Mouse (Mus musculus): Measurements from ENCODE around the gene Ptprf. TPM values are rescaled to one million over a fixed set of nuclear protein-coding genes. Genes with fewer than 3 reads are reported as not detected.

Ptprf gene
- 75.9 and 76.1 TPM in 2 replicates for polyA plus RNA-seq (2015; fragmentation: Nextera tagmentation; extraction: Ambion mirVana)

- H3K4me1 ChIP-seq, result peaks cover 27% of the 10 kb centered on the region
These were observed at the start of gene Ptprf for GRCm38 (mm10) chr4:118291231-118291630. Gene Ptprf (minus strand): TSS chr4:118291405.

DNA sequence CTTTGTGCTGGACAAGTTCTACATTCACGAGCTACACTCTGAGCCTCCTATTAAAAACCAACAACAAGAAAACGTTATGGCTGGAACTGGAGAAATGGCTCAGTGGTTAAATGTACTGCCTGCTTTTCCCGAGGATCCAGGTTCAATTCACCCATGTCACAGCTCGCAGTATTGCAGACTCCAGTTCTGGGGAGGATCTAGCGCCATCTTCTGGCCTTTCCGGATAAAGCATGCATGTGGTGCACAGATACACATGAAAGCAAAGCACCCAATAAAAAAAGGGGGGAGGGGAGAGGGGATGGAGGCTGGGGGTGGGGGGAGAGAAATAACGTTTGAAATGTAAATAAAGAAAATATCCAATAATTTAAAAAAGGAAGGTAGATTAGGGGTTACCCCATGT, 45.5 kb upstream of the Ptprf start:
- ATAC-seq (replicated peaks), result no peak
- Histone ChIP-seq H3K4me3 (no peak overlapping the region), H3K4me1 (no peaks in the 10 kb centered on the region; the same call in 1 of the 2 replicates), H3K9me3 (no peaks in the 10 kb centered on the region), H3K36me3 (no peaks in the 10 kb centered on the region), H3K27ac (replicated peaks) (no peak overlapping the region), H3K4me2 (replicated peaks) (no peak overlapping the region), H3K27me3 (no peaks in the 10 kb centered on the region), H3K9ac (replicated peaks) (no peak overlapping the region)
- WGBS, result 11% methylated on average over 7 of the region's 7 CpGs

More at GRCm38 (mm10) chr4:118291231-118291630, at the start of gene Ptprf:
- H3K4me2 ChIP-seq (replicated peaks), result peak within 1 kb of the TSS; percentile 67
- peak within 1 kb of the TSS; percentile 73 for H3K4me3 ChIP-seq
- no peaks in the 10 kb centered on the region for H3K27me3 ChIP-seq
- H3K9ac ChIP-seq (replicated peaks), result peak within 1 kb of the TSS; percentile 90
- peak within 1 kb of the TSS; percentile 84 for H3K27ac ChIP-seq (replicated peaks)
- H3K9me3 ChIP-seq, result no peaks in the 10 kb centered on the region
- peak; percentile 56 for ATAC-seq (replicated peaks)
- 2% methylated on average over 35 of the region's 50 CpGs for WGBS
- no peaks in the 10 kb centered on the region for H3K36me3 ChIP-seq

GRCm38 (mm10) chr4:118335991-118336390, 44.8 kb upstream of the Ptprf start:
- H3K4me2 ChIP-seq (replicated peaks), result no peak overlapping the region
- WGBS, result 78% methylated on average over 4 of the region's 4 CpGs
- H3K9me3 ChIP-seq, result no peaks in the 10 kb centered on the region

GRCm38 (mm10) chr4:118331777-118332176, 40.6 kb upstream of the Ptprf start:
- WGBS, result 67% methylated on average over 4 of the region's 4 CpGs
- H3K9me3 ChIP-seq, result no peaks in the 10 kb centered on the region
- no peak overlapping the region for H3K4me3 ChIP-seq
- no peak overlapping the region for H3K4me2 ChIP-seq (replicated peaks)
- no peaks in the 10 kb centered on the region for H3K4me1 ChIP-seq
- no peak for ATAC-seq (replicated peaks)
- H3K9ac ChIP-seq (replicated peaks), result no peak overlapping the region
- no peak overlapping the region for H3K27ac ChIP-seq (replicated peaks)
- H3K27me3 ChIP-seq, result no peaks in the 10 kb centered on the region
- no peaks in the 10 kb centered on the region for H3K36me3 ChIP-seq

More at GRCm38 (mm10) chr4:118335991-118336390, 44.8 kb upstream of the Ptprf start:
- H3K4me3 ChIP-seq, result no peak overlapping the region
- no peaks in the 10 kb centered on the region for H3K36me3 ChIP-seq
- H3K27me3 ChIP-seq, result no peaks in the 10 kb centered on the region
- no peak for ATAC-seq (replicated peaks)
- no peaks in the 10 kb centered on the region for H3K4me1 ChIP-seq
- no peak overlapping the region for H3K27ac ChIP-seq (replicated peaks)
- H3K9ac ChIP-seq (replicated peaks), result no peak overlapping the region

DNA sequence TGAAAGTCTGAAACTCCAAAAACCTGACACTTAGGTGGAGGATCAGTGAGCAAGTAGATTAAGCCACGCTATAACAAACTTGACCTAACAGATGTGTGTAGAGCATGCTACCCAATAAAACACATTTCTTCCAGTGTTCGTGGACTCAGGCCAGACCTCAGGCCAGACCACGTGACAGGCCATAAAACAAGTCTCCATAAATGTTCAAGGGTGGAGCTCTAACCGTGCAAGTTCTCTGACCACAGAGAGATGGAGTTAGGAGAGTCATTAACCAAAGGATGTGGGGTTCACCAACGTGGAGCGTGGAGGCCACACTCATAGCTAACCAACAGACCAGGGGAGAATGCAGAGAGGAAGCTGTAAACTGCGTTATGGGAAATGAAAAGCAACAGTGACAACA, 35.3 kb upstream of the Ptprf start:
- Histone ChIP-seq H3K4me3 (no peak overlapping the region), H3K4me1 (no peaks in the 10 kb centered on the region), H3K9ac (replicated peaks) (no peak overlapping the region), H3K27ac (replicated peaks) (no peak overlapping the region), H3K4me2 (replicated peaks) (no peak overlapping the region), H3K27me3 (no peaks in the 10 kb centered on the region), H3K9me3 (no peaks in the 10 kb centered on the region), H3K36me3 (no peaks in the 10 kb centered on the region)
- no peak for ATAC-seq (replicated peaks)
- WGBS, result 87% methylated on average over 7 of the region's 7 CpGs

GRCm38 (mm10) chr4:118320636-118321035, 29.4 kb upstream of the Ptprf start:
- Histone ChIP-seq H3K4me1 (no peaks in the 10 kb centered on the region), H3K36me3 (no peaks in the 10 kb centered on the region), H3K4me2 (replicated peaks) (no peak overlapping the region), H3K27me3 (no peaks in the 10 kb centered on the region), H3K9me3 (no peaks in the 10 kb centered on the region), H3K27ac (replicated peaks) (no peak overlapping the region), H3K9ac (replicated peaks) (no peak overlapping the region), H3K4me3 (no peak overlapping the region)
- no peak for ATAC-seq (replicated peaks)
- 76% methylated on average over 2 of the region's 2 CpGs for WGBS

DNA sequence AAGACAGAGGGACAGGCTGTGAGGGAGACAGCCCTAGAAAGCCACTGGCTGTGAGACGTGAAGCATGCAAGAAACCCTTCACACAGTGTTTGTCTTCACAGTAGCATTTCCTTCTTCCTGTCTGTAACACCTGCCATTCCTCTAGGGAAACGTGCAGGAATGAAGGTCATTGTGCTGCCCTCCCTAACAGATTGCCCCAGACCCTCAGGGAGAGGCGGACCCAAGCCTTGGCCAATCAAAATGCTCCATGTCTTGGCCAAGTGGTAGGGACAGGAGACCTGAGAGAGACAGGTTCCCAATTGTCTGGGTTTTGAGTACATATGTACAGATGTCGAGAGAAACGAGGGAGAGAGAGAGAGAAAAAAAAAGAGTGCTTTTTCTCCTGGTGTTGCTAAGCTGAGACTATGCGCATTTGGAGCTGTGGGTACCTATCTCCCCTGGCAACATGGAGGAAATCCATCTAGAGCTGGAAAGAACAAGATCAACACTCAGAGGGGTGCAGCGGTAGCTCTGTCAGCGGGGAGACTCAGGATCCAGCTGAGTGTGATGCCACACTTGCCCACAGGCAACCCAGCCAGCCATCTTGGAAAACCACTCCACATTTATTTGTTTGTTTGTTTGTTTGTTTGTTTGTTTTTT, 28.6 kb upstream of the Ptprf start:
- Histone ChIP-seq H3K27me3 (no peaks in the 10 kb centered on the region), H3K4me2 (replicated peaks) (no peak overlapping the region), H3K9ac (replicated peaks) (no peak overlapping the region), H3K4me3 (no peak overlapping the region), H3K36me3 (no peaks in the 10 kb centered on the region), H3K9me3 (no peaks in the 10 kb centered on the region), H3K4me1 (no peaks in the 10 kb centered on the region), H3K27ac (replicated peaks) (no peak overlapping the region)
- no peak for ATAC-seq (replicated peaks)
- 45% methylated on average over 8 of the region's 8 CpGs for whole genome bisulfite sequencing

GRCm38 (mm10) chr4:118316662-118317061, 25.5 kb upstream of the Ptprf start:
- 88% methylated on average over 4 of the region's 4 CpGs for WGBS
- H3K27me3 ChIP-seq, result no peaks in the 10 kb centered on the region
- H3K4me1 ChIP-seq, result no peaks in the 10 kb centered on the region
- no peak overlapping the region for H3K4me3 ChIP-seq
- no peak for ATAC-seq (replicated peaks)
- no peaks in the 10 kb centered on the region for H3K36me3 ChIP-seq
- H3K9ac ChIP-seq (replicated peaks), result no peak overlapping the region
- H3K27ac ChIP-seq (replicated peaks), result no peak overlapping the region
- no peaks in the 10 kb centered on the region for H3K9me3 ChIP-seq
- no peak overlapping the region for H3K4me2 ChIP-seq (replicated peaks)

GRCm38 (mm10) chr4:118315286-118315685, 24.1 kb upstream of the Ptprf start:
- H3K27ac ChIP-seq (replicated peaks), result no peak overlapping the region
- H3K27me3 ChIP-seq, result no peaks in the 10 kb centered on the region
- H3K4me1 ChIP-seq, result no peaks in the 10 kb centered on the region
- 66% methylated on average over 8 of the region's 8 CpGs for WGBS
- no peak overlapping the region for H3K4me2 ChIP-seq (replicated peaks)
- no peak overlapping the region for H3K9ac ChIP-seq (replicated peaks)
- H3K9me3 ChIP-seq, result no peaks in the 10 kb centered on the region
- no peaks in the 10 kb centered on the region for H3K36me3 ChIP-seq
- ATAC-seq (replicated peaks), result no peak
- H3K4me3 ChIP-seq, result no peak overlapping the region

DNA sequence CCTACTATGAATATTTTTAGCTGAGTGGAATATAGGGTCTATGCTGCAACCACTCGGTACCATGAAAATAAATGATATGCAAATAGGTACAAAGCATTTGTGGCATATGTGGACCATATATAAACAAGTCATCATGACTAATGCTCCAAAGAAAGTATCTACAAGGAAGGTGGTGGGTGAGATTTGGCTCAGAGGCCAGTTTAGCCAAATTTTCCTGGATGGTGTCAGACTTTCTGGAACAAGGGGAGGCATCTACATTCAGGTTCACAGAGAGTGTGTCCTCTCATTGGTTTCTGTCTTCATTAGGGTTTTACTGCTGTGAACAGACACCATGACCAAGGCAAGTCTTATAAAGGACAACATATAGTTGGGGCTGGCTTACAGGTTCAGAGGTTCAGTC, 19.3 kb upstream of the Ptprf start:
- H3K27me3 ChIP-seq, result no peaks in the 10 kb centered on the region
- no peaks in the 10 kb centered on the region for H3K4me1 ChIP-seq
- H3K27ac ChIP-seq (replicated peaks), result no peak overlapping the region
- WGBS, result 95% methylated on average over 1 of the region's 1 CpGs
- no peak for ATAC-seq (replicated peaks)
- H3K4me3 ChIP-seq, result no peak overlapping the region
- no peak overlapping the region for H3K4me2 ChIP-seq (replicated peaks)
- H3K9ac ChIP-seq (replicated peaks), result no peak overlapping the region
- H3K36me3 ChIP-seq, result no peaks in the 10 kb centered on the region
- H3K9me3 ChIP-seq, result no peaks in the 10 kb centered on the region

DNA sequence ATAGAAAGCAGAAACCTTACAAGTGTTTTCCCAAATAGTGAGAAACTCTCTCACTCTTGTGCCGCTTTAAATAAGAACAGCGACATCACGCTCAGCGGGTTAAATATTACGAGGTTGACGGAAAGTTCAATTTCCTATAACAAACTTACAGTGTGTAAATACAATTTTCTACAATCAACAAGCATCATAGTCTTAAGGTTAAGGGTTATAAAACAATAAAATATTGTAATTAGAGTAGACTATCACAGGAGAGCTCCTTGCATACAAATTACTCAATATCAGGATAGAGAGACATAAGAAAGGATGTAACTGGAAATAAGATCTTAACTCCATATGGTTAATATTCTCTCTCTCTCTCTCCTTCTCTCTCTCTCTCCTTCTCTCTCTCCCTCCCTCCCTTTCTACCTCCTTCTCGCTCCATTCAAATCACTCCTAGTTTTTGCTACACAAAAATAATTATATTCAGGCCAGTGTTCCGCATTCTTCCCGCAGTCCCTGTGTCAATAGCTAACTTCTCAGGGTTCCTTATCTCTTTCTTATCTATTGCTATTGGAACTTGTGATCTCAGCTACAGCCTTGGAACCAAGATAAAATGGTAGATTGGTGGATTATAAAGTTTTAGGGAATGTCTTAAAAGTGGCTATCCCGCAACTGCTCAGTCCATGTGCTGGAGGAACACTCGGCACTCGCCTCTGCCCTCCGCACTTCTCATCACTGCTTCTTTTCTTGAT, 16.5 kb upstream of the Ptprf start:
- ATAC-seq (replicated peaks), result no peak
- H3K4me1 ChIP-seq, result 0 out of 2 replicates have a peak, but pooled peaks cover 3% of the 10 kb centered on the region
- no peaks in the 10 kb centered on the region for H3K9me3 ChIP-seq
- no peaks in the 10 kb centered on the region for H3K36me3 ChIP-seq
- H3K4me2 ChIP-seq (replicated peaks), result no peak overlapping the region
- no peak overlapping the region for H3K9ac ChIP-seq (replicated peaks)
- 91% methylated on average over 13 of the region's 13 CpGs for WGBS
- no peak overlapping the region for H3K4me3 ChIP-seq
- H3K27me3 ChIP-seq, result no peaks in the 10 kb centered on the region
- H3K27ac ChIP-seq (replicated peaks), result no peak overlapping the region

DNA sequence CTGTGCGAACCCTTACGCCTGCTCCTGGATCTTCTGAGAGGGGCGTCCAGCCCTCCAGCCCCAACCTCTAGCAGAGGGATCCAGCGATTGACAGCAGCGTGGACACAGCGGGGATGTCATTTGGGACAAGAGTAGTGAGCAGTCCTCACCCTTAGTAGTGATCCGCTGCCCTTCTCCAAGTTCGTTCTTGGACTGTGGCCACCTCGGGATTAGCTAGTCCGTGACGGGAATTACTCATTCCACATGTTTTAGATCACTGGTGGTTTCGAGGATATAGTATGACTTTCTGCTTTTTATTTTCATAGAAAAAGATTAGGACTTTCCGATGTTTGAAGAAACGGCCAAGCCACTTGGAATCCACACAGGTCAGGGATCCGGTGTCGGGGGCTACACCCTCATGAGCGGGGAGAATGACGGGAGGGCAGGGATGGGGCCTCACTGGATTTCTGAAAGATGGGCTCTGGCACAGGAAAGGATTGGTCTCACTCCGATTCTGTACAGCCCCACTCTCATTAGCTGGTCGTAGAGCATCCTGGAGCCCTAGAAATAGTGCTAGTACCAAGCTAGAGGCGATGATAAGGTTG, 15.0 kb upstream of the Ptprf start:
- no peak overlapping the region for H3K9ac ChIP-seq (replicated peaks)
- no peaks in the 10 kb centered on the region for H3K9me3 ChIP-seq
- no peak overlapping the region for H3K4me3 ChIP-seq
- no peak for ATAC-seq (replicated peaks)
- H3K4me1 ChIP-seq, result 0 out of 2 replicates have a peak, but pooled peaks cover 3% of the 10 kb centered on the region
- WGBS, result 87% methylated on average over 21 of the region's 21 CpGs
- no peak overlapping the region for H3K4me2 ChIP-seq (replicated peaks)
- no peaks in the 10 kb centered on the region for H3K36me3 ChIP-seq
- no peak overlapping the region for H3K27ac ChIP-seq (replicated peaks)
- H3K27me3 ChIP-seq, result no peaks in the 10 kb centered on the region
